Mouse (Mus musculus) left cerebral cortex, postnatal 36 days (tissue): ENCODE results near the gene Gse1. TPM values are rescaled to one million over a fixed set of nuclear protein-coding genes. Genes with fewer than 3 reads are reported as not detected.

Experiments used
- DNase-seq, 2 experiments: peaks; one replicate each; pipeline ENCODE4 v3.0.0; 2021 to 2022; ENCODE audit warnings: low spot score in 2 of 2, mixed read lengths in 1 of 2
- intact Hi-C: fragments of 180-260 bp; cut with DNase I; formaldehyde crosslinking; loops from one replicate; pipeline ENCODE4 v1.15.1; 2025
- total RNA-seq, 2 experiments: library from RNA; stranded (reverse); gene quantifications; 2 replicates each; pipeline ENCODE4 v1.2.3; 2021

Gene Gse1
- total RNA-seq, result 10 to 100 TPM; 64.1 to 87.6 TPM

DNA sequence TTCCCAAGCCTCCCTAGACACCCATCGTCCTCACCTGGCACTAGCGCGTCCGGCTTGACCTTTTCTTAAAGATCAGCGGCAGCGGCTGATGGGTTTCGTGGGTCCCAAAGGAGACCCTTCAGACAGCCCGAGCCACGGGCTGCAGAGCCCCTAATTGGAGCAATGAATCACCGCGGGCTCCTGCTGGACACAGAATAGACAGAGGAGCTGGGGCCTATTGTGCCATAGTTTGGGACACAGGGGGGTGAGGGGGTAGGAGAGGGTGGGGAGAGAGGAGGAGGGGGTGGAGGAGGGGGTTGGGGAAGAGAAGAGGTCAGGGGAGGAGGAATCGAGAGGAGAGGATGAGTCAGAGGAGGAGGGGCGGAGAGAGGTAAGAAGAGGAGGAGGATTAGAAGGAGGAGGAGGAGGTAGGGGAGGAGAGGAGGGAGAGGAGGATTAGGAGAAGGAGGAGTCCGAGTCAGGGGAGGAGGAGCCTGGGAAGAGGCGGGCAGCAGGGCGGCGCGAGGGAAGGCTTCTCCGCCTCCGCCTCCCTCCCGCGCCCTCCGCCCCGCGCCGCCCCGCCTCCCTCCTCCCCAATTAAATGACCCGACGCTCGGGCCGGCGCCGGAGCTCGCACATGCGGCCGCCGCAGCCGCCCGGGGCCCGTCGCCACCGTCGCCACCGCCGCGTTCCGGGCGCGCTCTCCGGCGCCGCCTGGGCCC is at the start of gene Gse1:
TSS of gene Gse1 (plus strand) at position 566 of the 701 bp plus-strand sequence.
- intact Hi-C loops, result loop anchor here (5.0 kb wide), 1 partner anchor 34 kb away; no protein-coding TSS in a partner anchor
- DNase-seq, result peak; percentile 59 to 66

DNA sequence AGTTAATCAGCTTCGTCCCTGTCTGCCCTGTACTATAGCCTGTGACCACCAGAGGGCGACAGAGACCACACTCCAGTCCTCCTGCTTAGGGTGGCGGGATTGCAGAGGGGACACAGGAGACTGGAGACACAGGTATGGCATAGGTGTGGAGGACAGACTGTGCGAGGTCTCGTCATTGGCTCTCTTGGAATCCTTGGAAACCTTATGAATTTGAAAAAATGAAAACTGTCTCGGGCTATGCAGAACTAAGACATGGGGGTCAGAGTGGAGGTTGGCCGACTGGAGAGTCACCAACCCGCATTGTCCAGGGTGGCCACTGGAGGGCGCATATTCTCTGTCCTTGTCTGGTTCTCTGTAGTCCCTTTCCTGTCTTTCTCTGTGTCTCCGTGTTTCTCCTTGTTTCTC is 49.2 kb upstream of the Gse1 start:
- intact Hi-C loops, result loop anchor here (2.0 to 5.0 kb wide), 4 partner anchors 33 to 428 kb away; no protein-coding TSS in a partner anchor
- DNase-seq, result peak; percentile 83 to 90

DNA sequence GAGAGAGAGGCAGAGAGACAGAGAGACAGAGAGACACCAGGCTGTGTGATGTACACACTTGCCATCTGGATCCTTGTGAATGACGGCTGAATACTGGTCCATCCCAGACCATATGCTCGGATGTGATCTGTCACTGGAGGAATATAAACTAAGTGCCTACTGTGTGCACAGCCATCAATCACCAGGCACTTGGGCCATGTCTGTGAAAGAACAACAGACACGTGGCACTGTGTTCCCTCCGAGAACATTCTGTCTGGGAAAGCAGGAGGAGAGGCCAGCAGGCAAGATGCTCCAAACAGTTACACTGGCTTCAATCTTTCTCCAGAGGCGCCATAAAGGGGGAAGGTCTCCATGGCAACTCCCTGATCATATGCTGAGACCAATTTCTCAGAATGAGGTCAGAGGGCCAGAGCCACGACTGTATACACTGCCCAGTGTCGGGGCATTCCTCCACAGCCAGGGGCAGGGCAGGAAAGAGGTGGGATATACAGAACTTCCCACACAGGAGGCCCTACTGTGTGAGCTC is 47.7 kb upstream of the Gse1 start:
- DNase-seq, result no peak
- intact Hi-C loops, result no loop called here

DNA sequence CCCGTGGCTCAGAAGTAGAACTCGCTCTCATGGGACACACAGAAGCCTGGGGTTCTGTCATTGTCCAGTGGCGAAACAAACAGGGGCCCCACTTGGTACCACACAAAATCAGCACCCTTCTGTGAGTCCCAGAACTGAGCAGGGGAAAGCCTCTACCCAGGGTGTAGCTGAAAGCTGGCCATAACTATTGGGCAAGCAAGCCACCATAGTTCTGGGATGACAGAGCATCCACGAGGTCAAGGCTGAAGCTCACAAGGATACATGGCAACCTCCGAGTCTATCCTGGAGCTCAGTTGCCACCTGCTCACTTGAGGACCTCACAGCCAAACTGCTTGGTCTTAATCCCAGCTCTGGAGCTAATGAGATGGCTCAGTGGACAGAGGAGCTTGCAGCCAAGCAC is 47.0 kb upstream of the Gse1 start:
- DNase-seq, result no peak
- intact Hi-C loops, result no loop called here

DNA sequence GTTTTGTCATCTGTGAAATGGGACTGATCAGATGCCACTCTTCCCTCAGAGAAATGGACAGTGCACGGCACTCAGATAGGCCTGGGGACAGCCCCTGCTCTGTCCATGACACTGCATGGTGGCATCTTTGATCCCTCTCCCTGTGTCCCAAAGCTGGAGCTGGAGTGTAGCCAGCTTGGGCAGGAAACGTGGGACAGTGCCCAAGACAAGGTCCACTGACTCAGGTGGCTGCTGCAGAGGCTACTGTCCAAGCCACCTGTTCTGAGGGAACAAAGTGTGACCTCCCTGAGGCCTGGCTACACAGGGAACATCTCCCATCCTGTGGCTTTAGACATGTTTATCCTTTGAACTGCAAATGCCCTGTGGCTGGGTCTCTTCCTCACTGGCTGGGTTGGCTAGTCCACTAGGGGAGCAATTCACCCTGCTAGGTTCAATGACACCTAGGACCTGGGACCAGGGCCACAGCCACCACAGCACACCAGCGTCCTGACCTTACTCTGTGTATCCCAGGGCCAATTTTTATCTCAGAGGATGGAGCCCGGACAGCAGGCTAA is 46.3 kb upstream of the Gse1 start:
- DNase-seq, result no peak
- intact Hi-C loops, result no loop called here

DNA sequence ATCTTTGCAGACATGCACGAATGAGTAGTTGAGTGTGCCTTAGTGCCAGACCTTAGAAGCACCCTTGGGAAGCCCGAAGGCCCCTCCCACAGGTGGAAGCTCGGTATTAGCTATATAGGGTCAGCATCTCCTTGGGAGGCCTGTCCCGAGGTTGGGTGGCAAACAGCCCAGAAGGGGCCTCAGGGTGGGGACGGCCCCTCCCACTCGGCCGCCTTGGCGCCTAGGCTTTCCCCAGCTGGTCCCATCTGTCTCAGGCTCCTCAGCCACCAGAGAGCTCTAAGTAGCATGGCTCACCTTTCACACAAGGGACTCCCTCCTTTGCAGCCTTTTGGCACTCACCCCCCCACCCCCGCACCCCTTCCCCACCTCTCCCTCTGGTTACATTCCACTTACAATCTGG is 43.9 kb upstream of the Gse1 start:
- intact Hi-C loops, result no loop called here
- DNase-seq, result no peak

DNA sequence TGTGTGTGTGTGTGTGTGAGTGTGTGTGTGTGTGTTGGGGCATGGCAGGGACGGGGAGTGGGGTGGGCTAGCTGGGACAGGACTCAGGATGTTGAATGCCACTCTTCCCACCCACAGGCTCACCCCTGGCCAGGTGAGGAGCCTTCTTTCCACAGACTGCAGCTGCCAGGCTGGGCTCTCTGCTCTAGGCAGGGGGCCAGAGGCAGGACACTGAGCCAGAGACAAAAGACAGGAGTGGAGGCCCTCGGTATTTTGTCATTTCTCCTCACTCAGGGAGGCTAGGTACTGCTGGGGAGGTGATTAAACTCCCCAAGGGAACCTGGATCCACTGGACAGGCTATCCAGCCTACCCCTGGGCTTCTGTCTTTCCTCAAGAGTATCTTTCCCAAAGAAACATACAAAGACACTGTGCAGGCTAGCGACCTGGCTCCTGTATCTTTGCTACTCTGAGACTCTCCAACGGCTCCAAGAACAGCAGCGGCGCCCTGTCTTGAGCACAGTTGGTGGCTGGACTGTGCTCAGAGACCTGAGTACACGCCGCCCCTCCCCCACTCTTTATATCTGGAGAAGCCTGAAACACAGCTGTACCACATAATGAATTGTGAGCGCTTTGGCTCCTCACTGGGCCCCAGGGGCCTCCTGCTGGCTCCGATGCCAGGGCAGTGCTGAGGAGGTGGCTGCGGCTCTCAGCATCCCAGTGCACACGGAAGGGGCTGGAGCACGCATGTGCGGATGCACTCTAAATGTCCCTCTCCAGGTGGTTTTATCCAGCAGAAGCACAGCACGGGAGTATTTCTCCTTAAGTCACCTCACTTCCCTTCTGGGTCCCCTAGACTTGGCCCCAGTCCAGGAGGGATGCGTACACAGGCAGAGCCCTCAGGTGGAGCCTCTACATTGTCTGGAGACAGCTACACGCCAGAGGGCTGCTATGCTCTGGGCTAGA is 43.1 kb upstream of the Gse1 start:
- intact Hi-C loops, result no loop called here
- no peak for DNase-seq

DNA sequence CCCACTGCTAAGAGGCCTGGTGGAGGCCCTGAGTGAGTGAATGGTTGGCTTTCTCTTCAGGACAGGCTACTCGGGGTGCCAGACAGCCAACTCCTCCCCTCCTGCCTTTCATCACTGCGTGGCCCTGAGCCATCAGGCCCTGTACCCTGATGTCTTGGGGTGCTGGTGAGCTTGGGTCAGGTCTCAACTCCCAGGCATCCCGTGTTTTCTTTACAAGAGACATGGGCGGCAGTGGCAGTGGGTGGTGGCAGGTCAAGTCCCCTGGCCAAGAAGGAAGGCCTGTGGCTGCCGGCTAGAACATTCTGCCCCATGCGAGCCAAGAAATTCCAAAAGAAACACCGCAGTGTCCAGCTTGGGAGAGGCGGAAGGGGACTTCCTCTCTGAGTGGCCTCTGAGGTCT is 41.8 kb upstream of the Gse1 start:
- no peak for DNase-seq
- intact Hi-C loops, result no loop called here

DNA sequence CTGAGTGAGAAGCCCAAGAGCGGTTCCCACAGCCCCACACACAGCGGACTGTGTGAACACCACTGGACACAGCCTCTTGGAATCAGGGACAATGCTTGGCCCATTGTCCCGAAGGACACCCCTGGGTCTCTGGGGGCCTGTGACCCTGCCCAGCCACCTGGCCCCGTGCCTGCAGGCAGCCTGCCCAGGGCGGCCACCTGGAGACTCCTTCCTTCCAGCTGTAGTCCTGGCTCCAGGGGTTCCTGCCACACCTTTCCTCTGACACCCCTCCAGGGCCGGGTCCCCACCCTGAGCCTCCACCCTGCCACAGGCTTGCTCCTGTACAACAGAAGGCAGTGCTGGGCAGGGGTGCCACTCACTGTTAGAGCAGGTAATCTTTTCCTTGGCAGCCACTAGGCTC is 39.7 kb upstream of the Gse1 start:
- intact Hi-C loops, result no loop called here

DNA sequence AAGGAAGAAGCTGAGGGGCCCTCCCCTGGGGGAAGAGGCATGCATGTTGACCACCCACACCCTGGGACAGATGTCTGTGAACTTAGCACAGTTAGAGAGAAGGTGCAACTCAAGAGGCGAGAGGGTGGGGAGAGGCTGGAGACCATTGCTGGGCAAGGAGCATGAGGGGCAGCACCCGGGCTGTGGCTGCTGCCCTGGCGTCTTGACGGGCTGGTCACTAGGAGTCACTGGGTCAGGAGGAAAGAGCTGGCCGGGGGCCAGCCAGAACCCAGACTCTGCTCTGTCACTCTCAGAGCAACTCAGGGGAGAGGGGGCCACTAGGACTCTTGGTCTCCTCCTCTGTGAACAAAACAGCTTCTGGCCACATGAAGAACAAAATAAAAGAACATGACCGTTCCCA is 38.8 kb upstream of the Gse1 start:
- no peak for DNase-seq
- intact Hi-C loops, result no loop called here

More for the DNA sequence above, 39.7 kb upstream of the Gse1 start:
- no peak for DNase-seq

DNA sequence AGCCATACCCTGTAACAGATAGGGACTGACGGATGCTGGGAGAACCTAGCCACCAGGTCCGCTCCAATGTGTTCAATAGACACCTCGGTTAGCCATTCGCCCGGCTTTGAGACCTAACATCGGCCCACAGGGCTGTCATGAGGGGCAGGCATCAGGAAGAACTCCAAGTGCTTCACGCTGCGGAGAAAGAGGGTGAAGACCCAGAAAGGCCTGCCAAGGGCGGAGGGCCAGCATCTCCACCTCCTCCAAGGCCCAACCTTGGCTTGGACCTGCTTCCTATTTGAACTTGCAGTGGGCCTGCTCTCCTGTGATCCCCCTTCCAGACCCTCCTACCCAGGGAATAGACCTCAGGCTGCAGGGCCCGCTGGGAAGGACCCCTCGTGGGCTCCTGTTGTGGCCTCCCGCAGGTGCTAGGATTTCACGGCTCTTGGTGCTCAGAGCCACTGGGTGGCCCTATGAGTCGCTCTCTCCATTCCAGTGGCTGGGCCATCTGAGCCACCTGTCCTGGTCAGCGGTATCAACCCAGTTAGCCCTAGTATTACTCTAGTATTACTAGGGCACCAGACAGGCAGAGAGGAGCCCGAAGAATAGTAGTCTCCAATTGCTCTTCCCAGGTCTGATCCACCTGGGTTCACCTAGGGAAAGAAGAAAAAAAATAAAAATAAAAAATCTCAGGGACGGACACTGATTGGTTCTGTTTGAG is 38.0 kb upstream of the Gse1 start:
- DNase-seq, result no peak
- intact Hi-C loops, result no loop called here

DNA sequence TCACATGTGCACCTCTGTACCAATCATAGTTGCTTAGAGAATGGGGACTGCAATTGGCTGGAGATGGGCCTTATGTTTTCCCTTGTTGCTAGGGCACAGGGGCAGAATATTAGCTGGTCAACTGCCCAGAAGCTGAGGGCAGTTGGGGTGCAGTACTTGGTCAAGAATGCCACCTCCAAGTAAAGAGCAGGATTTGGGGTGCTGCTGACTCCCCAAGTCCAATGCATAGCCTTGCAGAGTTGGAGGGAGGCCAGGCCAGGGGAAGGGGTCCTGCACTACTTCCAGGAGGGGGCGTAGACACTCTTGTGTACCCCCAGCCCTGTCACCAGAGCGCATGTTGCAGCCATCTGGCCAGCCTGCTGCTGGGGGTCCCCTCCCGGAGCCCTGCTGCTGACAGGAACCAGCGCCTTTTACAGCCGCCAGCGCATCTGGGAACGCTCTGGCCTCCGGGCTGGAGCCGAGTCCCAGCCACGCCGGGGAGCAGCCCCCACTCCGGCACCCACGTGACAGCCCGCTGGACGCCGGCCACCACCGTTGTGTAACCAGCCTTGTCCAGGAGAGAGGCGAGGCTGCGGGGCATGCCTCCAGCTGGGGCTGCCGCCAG is 37.3 kb upstream of the Gse1 start:
- DNase-seq, result peak; percentile 84 to 86
- intact Hi-C loops, result no loop called here

DNA sequence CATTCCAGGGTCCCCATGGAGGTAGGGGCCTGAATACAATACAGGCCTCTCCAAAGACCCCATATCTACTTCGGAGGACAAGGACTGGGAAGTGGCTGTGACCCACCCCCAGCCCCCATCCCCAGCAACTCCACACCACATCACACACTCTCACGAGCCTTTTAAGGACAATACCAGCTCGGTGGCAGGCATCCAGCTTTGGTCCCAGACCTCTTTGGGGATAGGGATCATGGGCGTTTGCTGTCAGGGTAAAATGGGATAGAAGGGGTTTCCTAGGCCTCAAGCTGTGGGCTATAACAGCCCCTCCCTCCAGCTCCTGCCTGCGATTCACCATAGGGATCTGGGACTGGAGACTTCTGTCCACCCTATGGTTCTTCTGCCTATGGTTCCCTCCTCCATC is 36.6 kb upstream of the Gse1 start:
- no peak for DNase-seq

DNA sequence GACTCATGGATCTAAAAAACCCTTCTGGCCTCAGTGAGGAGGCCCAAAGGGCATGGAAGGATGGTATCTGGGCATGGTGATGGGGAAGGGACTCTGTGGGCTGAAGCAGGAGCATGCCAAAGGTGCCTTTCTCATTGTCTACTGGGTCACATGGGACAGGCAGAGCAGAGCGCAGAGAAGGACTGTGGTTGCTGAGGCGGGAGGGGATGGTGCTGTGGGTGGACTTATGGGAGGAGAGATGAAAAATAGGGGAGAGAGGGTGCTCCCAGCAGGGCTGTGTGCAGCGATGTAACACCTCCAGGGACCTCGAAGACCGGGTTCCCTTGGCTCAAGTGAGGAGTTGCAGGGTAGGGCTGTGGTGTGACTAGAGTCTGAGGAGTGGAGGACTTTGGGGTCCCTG is 36.1 kb upstream of the Gse1 start:
- intact Hi-C loops, result no loop called here
- no peak for DNase-seq

More for the DNA sequence above, 36.6 kb upstream of the Gse1 start:
- intact Hi-C loops, result no loop called here

DNA sequence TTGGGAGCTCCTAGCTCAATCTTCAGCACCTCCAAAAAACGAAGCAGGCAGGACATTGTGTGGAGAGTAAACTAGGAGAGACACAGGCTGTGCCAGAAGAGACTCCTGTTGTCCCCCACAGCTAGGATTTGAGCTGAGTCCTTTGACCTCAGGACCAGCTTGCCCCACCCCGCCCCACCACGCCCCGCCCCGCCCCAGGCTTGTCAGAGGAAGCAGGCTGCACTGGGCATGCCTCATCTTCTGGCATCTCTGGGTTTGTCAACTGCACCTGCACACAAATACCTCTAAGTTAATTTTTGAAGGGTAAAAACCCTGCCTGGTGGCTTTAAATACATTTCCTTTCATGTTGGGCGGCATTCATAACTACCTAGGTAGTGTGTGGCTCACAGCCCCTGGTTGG is 26.9 kb upstream of the Gse1 start:
- intact Hi-C loops, result no loop called here
- no peak for DNase-seq

DNA sequence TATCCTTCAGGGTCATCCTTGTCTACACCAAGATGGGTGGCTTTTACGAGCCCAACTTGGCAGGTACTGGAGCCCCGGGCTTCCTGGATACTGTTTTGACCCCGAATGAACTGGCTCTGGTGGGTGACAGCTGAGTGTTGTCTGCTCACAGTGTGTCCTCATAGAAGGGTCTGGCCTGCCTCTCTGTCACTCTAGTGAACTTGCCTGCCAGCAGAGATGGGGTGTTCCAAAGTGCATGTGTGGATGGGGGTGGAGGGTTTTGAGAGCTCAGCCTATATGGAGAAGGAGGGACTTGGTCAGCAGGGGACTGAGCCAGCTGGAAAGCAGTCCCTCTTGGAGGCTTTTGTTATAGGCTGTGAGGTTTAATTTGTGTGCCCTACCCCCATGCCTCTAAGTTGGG is 25.7 kb upstream of the Gse1 start:
- intact Hi-C loops, result no loop called here
- no peak for DNase-seq

DNA sequence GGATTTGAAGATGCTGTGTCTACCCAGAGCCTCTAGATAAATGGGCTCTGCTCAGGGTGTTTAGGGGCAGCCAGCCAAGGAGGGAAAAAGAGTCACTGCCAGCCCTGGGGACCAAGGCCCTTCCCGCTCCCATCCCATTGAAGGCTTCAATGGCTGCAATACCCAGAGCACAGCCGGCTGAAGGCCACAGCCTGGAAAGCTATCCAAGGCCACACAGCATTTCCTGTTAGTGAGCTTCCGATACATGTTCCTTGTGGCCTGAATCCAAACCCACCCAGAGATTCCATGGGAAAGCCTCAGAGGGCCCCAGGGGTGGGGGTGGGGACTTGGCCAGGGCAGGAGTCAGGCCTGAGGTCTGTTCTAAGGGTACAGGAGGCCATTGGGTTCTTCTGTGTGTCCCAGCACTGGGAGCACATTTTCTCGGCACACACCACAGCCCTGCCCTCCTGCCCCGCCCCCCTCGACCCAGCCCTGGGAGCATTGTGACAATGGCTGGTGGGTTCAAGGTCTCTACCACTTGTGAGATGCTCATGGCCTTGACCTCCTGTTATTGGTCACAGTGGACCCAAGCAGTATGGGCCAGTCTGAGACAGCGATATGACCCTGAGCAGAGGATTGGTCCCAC is 23.4 kb upstream of the Gse1 start:
- DNase-seq, result no peak
- intact Hi-C loops, result no loop called here

DNA sequence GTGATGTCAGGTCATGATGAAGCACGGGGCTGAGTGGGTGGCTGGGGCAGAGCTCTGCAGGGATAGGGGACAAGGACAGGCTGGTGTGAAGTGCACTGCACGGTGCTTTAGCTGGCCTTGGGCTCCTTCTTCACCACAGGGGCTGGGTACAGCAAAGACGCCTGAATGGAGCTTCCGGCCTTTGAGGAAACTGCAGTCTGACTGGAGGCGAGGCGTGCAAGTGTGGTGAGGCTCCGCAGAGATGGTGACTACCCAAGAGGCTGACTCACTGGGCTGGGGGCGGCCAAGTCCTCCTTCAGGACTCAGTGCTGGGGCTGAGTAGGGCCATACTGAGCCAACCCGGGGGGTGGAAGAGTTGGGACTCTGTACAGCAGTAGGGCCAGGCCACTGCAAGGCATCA is 22.3 kb upstream of the Gse1 start:
- peak in 1 of 2 experiments; percentile 28 for DNase-seq
- intact Hi-C loops, result no loop called here

DNA sequence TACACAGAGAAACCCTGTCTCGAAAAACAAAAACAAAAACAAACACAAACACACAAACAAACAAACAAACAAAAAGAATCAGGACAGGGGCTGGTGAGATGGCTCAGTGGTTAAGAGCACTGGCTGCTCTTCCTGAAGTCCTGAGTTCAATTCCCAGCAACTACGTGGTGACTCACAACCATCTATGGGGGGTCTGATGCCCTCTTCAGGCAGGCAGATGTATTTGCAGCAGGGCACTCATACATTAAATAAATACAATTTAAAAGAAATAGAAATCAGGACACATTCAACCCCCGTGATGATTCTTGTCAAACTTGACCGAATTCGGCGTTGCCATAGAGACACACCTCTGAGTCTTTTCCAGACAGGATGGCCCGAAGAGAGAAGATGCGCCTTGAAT is 20.9 kb upstream of the Gse1 start:
- DNase-seq, result no peak
- intact Hi-C loops, result no loop called here
